Mouse (Mus musculus) neural tube, embryonic 12.5 days (tissue): ENCODE results near the gene Krtcap2. TPM values are rescaled to one million over a fixed set of nuclear protein-coding genes. Genes with fewer than 3 reads are reported as not detected.
A peak's percentile ranks its signal among the peaks of the same experiment; 100 is the strongest.

Source experiments
- ATAC-seq: fragments of 200-750 bp; cut with Nextera tagmentation; 2 replicates; pipeline ENCODE4 v1.8.0; 2017; ENCODE audit warnings: low read depth, mild to moderate bottlenecking, moderate TSS enrichment, moderate library complexity; ENCODE audit not compliant: low FRiP score
- H3K27ac ChIP-seq: fragments of 300-500 bp; sonication (generic); 2 replicates; pipeline ENCODE4 v1.5.1; 2016
- H3K27me3 ChIP-seq: fragments of 300-500 bp; sonication (generic); replicated peaks from 2 replicates; pipeline ENCODE4 v1.6.1; 2016; ENCODE audit warnings: mild to moderate bottlenecking
- H3K36me3 ChIP-seq: fragments of 300-500 bp; sonication (generic); 2 replicates; pipeline ENCODE4 v1.6.1; 2016; ENCODE audit warnings: mild to moderate bottlenecking
- H3K4me1 ChIP-seq: fragments of 300-500 bp; sonication (generic); 2 replicates; pipeline ENCODE4 v1.6.1; 2016
- H3K4me2 ChIP-seq: fragments of 300-500 bp; sonication (generic); replicated peaks from 2 replicates; pipeline ENCODE4 v1.6.1; 2016; ENCODE audit warnings: mild to moderate bottlenecking
- H3K4me3 ChIP-seq: fragments of 300-500 bp; sonication (generic); 2 replicates; pipeline ENCODE4 v1.5.1; 2016
- H3K9ac ChIP-seq: fragments of 300-500 bp; sonication (generic); 2 replicates; pipeline ENCODE4 v1.6.1; 2016; ENCODE audit warnings: mild to moderate bottlenecking
- H3K9me3 ChIP-seq: fragments of 300-500 bp; sonication (generic); 2 replicates; pipeline ENCODE4 v1.6.1; 2016; ENCODE audit warnings: mild to moderate bottlenecking
- WGBS: fragments of 180-500 bp; shearing (Covaris S2); methylation state at CpG from one replicate; pipeline ENCODE4 v1.1.7; 2016; 5-methylcytosine and 5-hydroxymethylcytosine counted together
- polyA plus RNA-seq: library from polyadenylated mRNA; unstranded; fragments of >200 nt; fragmentation: Nextera tagmentation; extraction: Ambion mirVana; gene quantifications from 2 replicates; pipeline ENCODE4 v1.2.1, GENCODE M21; 2016

Gene Krtcap2
- polyA plus RNA-seq, 1 experiment from 2014 or later: 232 TPM

GRCm38 (mm10) chr3:89226900-89227299 lies 18.9 kb upstream of the Krtcap2 start, which contains the start of gene Mtx1:
Mtx1 (minus strand) TSS chr3:89227088.
- H3K36me3 ChIP-seq: peaks cover 22% of the 10 kb centered on the region
- ATAC-seq: peak; percentile 4; the same call in 1 of the 2 replicates
- peak within 1 kb of the TSS; percentile 77 for H3K9ac ChIP-seq
- H3K27me3 ChIP-seq: no peaks in the 10 kb centered on the region; the same call in 1 of the 2 replicates
- no peaks in the 10 kb centered on the region for H3K9me3 ChIP-seq
- H3K4me2 ChIP-seq: peak within 1 kb of the TSS; percentile 85
- H3K4me3 ChIP-seq: peak within 1 kb of the TSS; percentile 64
- H3K27ac ChIP-seq: peak within 1 kb of the TSS; percentile 80
- 2% methylated on average over 21 of the region's 21 CpGs for WGBS
- H3K4me1 ChIP-seq: peaks cover 65% of the 10 kb centered on the region

DNA sequence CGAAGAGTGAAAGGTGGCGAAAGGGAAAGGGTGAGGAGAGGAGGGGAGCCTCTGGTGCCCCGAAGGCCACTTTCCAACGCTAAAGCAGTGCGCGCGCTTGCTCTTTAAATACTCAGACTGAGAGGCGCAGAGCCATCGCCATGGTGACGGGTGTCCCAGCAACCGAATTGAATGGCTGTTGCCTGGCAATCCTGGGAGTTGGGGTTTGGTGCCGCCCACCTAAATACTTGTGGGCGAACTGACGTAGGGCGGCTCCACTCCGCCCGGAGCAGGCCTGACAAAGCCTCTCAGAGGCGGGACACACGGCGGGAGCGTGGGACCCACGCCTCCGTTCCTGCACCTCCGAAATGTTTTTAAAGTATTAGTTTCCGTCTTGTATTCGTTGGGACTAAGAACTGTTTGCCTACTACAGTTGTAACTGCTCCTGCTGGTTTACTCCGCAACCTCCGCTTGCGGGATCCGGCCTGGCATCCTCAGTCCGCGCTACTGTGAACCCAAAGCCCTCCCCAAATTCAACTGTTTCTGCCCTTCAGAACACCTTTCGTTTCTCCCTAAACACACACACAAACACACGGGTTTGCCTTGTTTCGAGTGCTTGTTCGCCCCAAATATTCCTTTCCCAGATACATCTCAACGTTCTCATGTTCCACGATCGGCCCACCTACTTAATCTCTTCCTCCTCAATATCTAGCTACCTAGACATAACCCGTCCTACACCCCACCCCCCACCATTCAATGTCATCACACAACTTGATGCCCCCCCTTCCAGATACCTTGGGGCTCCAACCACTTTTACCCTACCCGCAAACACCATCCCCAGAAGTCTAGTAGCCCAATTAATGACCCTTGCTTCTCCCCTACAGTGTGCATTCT lies 18.2 kb upstream of the Krtcap2 start:
- Histone ChIP-seq H3K9ac (peak overlapping the region; percentile 77), H3K9me3 (no peaks in the 10 kb centered on the region), H3K27ac (peak overlapping the region; percentile 80), H3K27me3 (no peaks in the 10 kb centered on the region; the same call in 1 of the 2 replicates), H3K4me3 (peak overlapping the region; percentile 64), H3K4me2 (peak overlapping the region; percentile 85), H3K4me1 (peaks cover 65% of the 10 kb centered on the region), H3K36me3 (peaks cover 21% of the 10 kb centered on the region)
- ATAC-seq: peak; percentile 69
- 2% methylated on average over 41 of the region's 41 CpGs for WGBS

GRCm38 (mm10) chr3:89228180-89228549 lies 17.6 kb upstream of the Krtcap2 start:
- H3K4me1 ChIP-seq: peaks cover 59% of the 10 kb centered on the region
- under 1% methylated on average over 20 of the region's 20 CpGs for WGBS

GRCm38 (mm10) chr3:89228836-89229235 lies 16.9 kb upstream of the Krtcap2 start, which contains the start of gene Muc1:
Muc1 (plus strand) TSS chr3:89229057.
- Histone ChIP-seq H3K27me3 (no peaks in the 10 kb centered on the region; the same call in 1 of the 2 replicates), H3K9me3 (no peaks in the 10 kb centered on the region), H3K27ac (no peak within 1 kb of the TSS; the same call in 1 of the 2 replicates), H3K36me3 (peaks cover 15% of the 10 kb centered on the region), H3K4me1 (peaks cover 52% of the 10 kb centered on the region), H3K4me2 (peak within 1 kb of the TSS; percentile 85), H3K4me3 (peak within 1 kb of the TSS; percentile 64), H3K9ac (0 out of 2 replicates have a peak within 1 kb of the TSS, but pooled peaks have one; percentile 17)
- WGBS: 32% methylated on average over 10 of the region's 10 CpGs
- no peak for ATAC-seq

More at GRCm38 (mm10) chr3:89228180-89228549, 17.6 kb upstream of the Krtcap2 start:
- H3K9me3 ChIP-seq: no peaks in the 10 kb centered on the region
- H3K4me2 ChIP-seq: peak overlapping the region; percentile 85
- H3K27ac ChIP-seq: no peak overlapping the region
- H3K27me3 ChIP-seq: no peaks in the 10 kb centered on the region; the same call in 1 of the 2 replicates
- ATAC-seq: peak; percentile 26; the same call in 1 of the 2 replicates
- peaks cover 15% of the 10 kb centered on the region for H3K36me3 ChIP-seq
- peak overlapping the region; percentile 64 for H3K4me3 ChIP-seq
- H3K9ac ChIP-seq: 0 out of 2 replicates have a peak overlapping the region, but pooled peaks have one; percentile 17

GRCm38 (mm10) chr3:89229276-89229675 lies 16.5 kb upstream of the Krtcap2 start:
- no peak overlapping the region for H3K9ac ChIP-seq
- peaks cover 47% of the 10 kb centered on the region for H3K4me1 ChIP-seq
- H3K27me3 ChIP-seq: no peaks in the 10 kb centered on the region; the same call in 1 of the 2 replicates
- no peak for ATAC-seq
- 60% methylated on average over 4 of the region's 4 CpGs for WGBS
- peaks cover 15% of the 10 kb centered on the region for H3K36me3 ChIP-seq
- H3K9me3 ChIP-seq: no peaks in the 10 kb centered on the region
- H3K27ac ChIP-seq: no peak overlapping the region
- peak overlapping the region; percentile 85; the same call in 1 of the 2 replicates for H3K4me2 ChIP-seq
- no peak overlapping the region for H3K4me3 ChIP-seq

DNA sequence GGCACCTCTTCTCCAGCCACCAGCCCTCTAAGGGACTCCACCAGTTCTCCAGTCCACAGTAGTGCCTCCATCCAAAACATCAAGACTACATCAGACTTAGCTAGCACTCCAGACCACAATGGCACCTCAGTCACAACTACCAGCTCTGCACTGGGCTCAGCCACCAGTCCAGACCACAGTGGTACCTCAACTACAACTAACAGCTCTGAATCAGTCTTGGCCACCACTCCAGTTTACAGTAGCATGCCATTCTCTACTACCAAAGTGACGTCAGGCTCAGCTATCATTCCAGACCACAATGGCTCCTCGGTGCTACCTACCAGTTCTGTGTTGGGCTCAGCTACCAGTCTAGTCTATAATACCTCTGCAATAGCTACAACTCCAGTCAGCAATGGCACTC lies 15.2 kb upstream of the Krtcap2 start:
- H3K27me3 ChIP-seq: no peaks in the 10 kb centered on the region; the same call in 1 of the 2 replicates
- no peak overlapping the region for H3K9ac ChIP-seq
- no peak for ATAC-seq
- H3K4me2 ChIP-seq: no peak overlapping the region
- 86% methylated on average over 2 of the region's 2 CpGs for WGBS
- H3K27ac ChIP-seq: no peak overlapping the region
- H3K4me3 ChIP-seq: no peak overlapping the region
- H3K36me3 ChIP-seq: peaks cover 23% of the 10 kb centered on the region
- H3K4me1 ChIP-seq: peaks cover 36% of the 10 kb centered on the region
- no peaks in the 10 kb centered on the region for H3K9me3 ChIP-seq

- Histone ChIP-seq H3K27ac (no peak overlapping the region), H3K4me3 (no peak overlapping the region), H3K27me3 (no peaks in the 10 kb centered on the region; the same call in 1 of the 2 replicates), H3K4me1 (peaks cover 28% of the 10 kb centered on the region), H3K36me3 (peaks cover 31% of the 10 kb centered on the region), H3K9me3 (no peaks in the 10 kb centered on the region), H3K4me2 (no peak overlapping the region), H3K9ac (no peak overlapping the region)
- ATAC-seq: no peak
- 82% methylated on average over 7 of the region's 7 CpGs for WGBS
Measured at GRCm38 (mm10) chr3:89231345-89231744, 14.4 kb upstream of the Krtcap2 start.

DNA sequence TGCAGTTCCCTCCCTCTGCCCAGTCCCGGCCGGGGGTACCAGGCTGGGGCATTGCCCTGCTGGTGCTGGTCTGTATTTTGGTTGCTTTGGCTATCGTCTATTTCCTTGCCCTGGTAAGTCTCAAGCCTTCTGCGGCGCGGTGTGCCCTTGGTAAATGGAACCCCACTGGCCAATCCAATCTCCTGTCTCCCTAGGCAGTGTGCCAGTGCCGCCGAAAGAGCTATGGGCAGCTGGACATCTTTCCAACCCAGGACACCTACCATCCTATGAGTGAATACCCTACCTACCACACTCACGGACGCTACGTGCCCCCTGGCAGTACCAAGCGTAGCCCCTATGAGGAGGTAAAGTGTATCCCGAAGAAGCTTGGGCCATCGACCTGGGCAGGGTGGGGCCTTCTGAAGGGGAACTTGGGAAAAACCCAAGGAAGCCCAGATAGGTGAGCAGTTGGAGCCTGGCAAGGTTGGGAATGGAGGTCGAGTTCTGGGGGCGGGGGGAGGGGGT lies 13.9 kb upstream of the Krtcap2 start:
- H3K36me3 ChIP-seq: peaks cover 35% of the 10 kb centered on the region
- H3K4me3 ChIP-seq: no peak overlapping the region
- H3K9ac ChIP-seq: no peak overlapping the region
- H3K4me2 ChIP-seq: no peak overlapping the region
- WGBS: 77% methylated on average over 16 of the region's 16 CpGs
- H3K4me1 ChIP-seq: peaks cover 23% of the 10 kb centered on the region
- no peak overlapping the region for H3K27ac ChIP-seq
- no peaks in the 10 kb centered on the region; the same call in 1 of the 2 replicates for H3K27me3 ChIP-seq
- no peak for ATAC-seq
- no peaks in the 10 kb centered on the region for H3K9me3 ChIP-seq

GRCm38 (mm10) chr3:89232614-89233013 lies 13.2 kb upstream of the Krtcap2 start:
- Histone ChIP-seq H3K4me2 (no peak overlapping the region), H3K9ac (no peak overlapping the region), H3K4me1 (peaks cover 17% of the 10 kb centered on the region), H3K36me3 (peaks cover 41% of the 10 kb centered on the region), H3K27me3 (no peaks in the 10 kb centered on the region; the same call in 1 of the 2 replicates), H3K27ac (no peak overlapping the region), H3K9me3 (no peaks in the 10 kb centered on the region), H3K4me3 (no peak overlapping the region)
- ATAC-seq: no peak
- WGBS: 73% methylated on average over 6 of the region's 6 CpGs

DNA sequence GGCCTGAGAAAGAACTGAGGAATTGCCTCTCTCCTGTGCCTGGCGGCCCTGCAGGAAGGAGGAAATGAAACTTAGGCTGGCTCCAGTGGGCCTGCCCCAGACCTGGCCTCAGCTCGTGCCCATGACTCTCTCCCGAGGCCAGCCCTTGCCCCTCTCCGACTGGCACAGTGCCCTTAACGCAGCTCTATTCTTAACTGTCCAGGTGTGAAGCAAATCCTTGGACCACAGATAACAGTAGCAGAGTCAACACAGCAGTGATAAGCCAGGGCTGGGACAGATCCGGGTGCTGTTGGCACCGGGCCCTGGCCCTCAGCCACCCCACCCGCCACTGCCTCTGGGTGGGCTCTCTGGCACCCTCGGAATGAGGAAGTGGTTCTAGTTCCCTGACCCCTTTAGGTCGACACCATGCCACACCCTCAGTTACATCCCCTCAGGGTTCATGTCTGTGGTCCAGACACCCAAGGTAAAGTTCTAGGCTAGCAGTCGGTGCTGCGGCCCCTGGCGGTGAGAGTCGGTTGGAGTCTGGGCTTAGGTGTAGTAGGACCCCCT lies 12.1 kb upstream of the Krtcap2 start:
- Histone ChIP-seq H3K4me2 (no peak overlapping the region), H3K9me3 (no peaks in the 10 kb centered on the region), H3K4me1 (peaks cover 8% of the 10 kb centered on the region), H3K9ac (no peak overlapping the region), H3K27ac (no peak overlapping the region), H3K36me3 (peaks cover 51% of the 10 kb centered on the region), H3K27me3 (no peaks in the 10 kb centered on the region; the same call in 1 of the 2 replicates), H3K4me3 (no peak overlapping the region)
- 87% methylated on average over 14 of the region's 14 CpGs for WGBS
- no peak for ATAC-seq

DNA sequence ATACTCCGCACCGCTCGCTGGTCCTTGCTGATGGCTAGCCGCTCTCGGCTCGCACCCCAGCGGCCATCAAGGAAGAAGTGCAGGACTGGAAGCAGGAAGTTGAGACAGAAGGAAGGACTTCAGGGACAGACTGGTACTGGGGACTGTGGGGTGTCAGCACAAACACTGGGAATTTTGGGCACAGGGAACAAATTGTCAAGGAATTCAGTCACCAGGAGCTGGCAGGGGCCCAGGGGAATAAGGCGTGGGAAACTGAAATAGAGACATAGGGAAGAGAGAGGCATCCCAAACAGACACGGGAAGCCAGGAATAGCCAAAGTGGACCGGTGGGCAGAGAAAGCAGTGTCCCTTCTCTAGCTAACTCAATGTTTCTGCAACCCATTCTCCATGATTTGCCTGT lies 9.2 kb upstream of the Krtcap2 start:
- no peak for ATAC-seq
- Histone ChIP-seq H3K9me3 (no peaks in the 10 kb centered on the region), H3K4me3 (no peak overlapping the region), H3K4me2 (no peak overlapping the region), H3K9ac (no peak overlapping the region), H3K27ac (no peak overlapping the region), H3K27me3 (no peaks in the 10 kb centered on the region), H3K36me3 (peaks cover 74% of the 10 kb centered on the region), H3K4me1 (no peaks in the 10 kb centered on the region)
- 93% methylated on average over 10 of the region's 10 CpGs for WGBS

DNA sequence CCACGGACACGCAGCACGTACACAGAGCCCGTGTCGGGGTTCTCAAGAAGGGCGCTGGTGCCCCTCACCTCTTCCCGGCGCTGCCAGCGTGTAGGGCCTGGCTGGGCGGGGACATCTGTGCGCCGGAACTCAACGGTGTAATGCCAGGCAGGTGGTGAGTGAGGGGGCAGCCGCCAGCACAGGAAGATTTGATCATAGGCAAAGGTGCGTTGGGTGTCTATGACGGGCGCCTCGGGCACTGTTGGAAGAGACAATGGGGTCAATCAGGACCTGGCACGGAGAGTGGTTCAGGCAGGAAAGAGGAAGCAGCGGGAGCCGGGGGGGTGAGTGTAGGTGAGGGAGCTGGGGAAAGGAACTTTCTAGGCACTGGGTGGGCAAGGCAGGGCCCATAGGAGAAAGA lies 8.1 kb upstream of the Krtcap2 start:
- Histone ChIP-seq H3K4me1 (no peaks in the 10 kb centered on the region), H3K9me3 (no peaks in the 10 kb centered on the region), H3K27ac (no peak overlapping the region), H3K4me3 (no peak overlapping the region), H3K27me3 (no peaks in the 10 kb centered on the region), H3K4me2 (no peak overlapping the region), H3K9ac (no peak overlapping the region), H3K36me3 (peaks cover 82% of the 10 kb centered on the region)
- 94% methylated on average over 21 of the region's 21 CpGs for WGBS
- no peak for ATAC-seq
